Mouse (Mus musculus) erythroblast, embryonic 14.5 days (primary cell): ENCODE measurements around the gene Tmprss11a.

ENCODE experiments used
- GATA1 ChIP-seq: IDR thresholded peaks from 2 replicates; pipeline ENCODE4 v1.6.1; 2012; ENCODE audit warnings: low read length, inconsistent platforms, mixed read lengths
- TAL1 ChIP-seq: IDR thresholded peaks from 3 replicates; pipeline ENCODE4 v1.6.1; 2012; ENCODE audit warnings: low read length, inconsistent platforms, mixed read lengths

DNA sequence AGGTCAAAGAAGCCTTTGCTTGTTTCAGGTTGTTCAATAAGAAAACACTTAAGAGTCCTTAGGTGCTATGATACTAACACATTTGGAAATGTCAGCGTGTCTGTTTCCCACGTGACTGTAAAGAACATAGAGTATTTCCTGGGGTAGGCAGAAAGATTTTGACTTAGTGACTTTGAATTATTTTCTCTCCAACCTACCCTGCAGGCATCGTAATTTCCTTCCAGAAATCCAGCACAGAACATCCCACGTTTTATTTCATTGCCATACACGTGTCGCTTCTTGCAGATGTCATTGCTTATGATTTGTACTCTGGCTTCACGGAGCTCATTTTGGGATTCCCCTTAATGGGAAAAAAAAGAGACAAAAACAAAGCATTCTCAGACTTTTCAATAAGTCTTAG, 54.5 kb downstream of the Tmprss11a start:
- TF ChIP-seq TAL1: no peak
- TF ChIP-seq GATA1: no peak
